Mouse (Mus musculus): ENCODE measurements around the gene B3gnt2.

- TF ChIP-seq CTCF (IDR thresholded peaks at IDR 0.05; ENCODE audit: low read depth, low read length) (no peak), POLR2A (IDR thresholded peaks at IDR 0.05; ENCODE audit: borderline replicate concordance, low read depth, low read length) (no peak)
Observed at GRCm38 (mm10) chr11:22830179-22830611, 30.6 kb downstream of the B3gnt2 start.
